Mouse (Mus musculus): ENCODE data around the gene Tinagl1.

DNA sequence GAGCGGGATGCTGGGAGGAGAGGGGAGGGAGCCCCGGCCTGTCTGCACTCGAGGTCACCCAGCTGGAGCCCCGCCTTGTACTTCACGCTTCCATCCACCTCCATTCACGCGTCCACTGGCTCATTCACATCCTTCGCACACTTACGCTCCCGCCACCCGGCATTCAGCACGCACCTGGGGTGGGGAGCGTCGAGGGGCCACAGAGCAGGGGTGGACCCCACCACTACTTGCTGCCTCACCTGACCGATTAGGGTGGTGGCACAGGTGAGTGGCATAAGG is 35.8 kb downstream of the Tinagl1 start, which contains the start of gene Hcrtr1:
- TF ChIP-seq CTCF (IDR thresholded peaks at IDR 0.05; ENCODE audit: low read depth, low read length) (no peak), POLR2A (IDR thresholded peaks at IDR 0.05; ENCODE audit: borderline replicate concordance, low read depth, low read length) (no peak)
